Mouse (Mus musculus) limb, embryonic 14.5 days (tissue): Measurements from ENCODE around the gene Sorcs3. TPM values are rescaled to one million over a fixed set of nuclear protein-coding genes. Genes with fewer than 3 reads are reported as not detected.

Experiments used
- ATAC-seq: fragments of 200-750 bp; cut with Nextera tagmentation; 2 replicates; pipeline ENCODE4 v1.8.0; 2017; ENCODE audit warnings: low read depth, moderate number of reproducible peaks, moderate TSS enrichment; ENCODE audit not compliant: low FRiP score
- DNase-seq: peaks from one replicate; pipeline ENCODE4 v3.0.0-alpha.2; 2015; ENCODE audit warnings: low spot score
- H3K27ac ChIP-seq: fragments of 300-500 bp; sonication (generic); replicated peaks from 2 replicates; pipeline ENCODE4 v1.5.1; 2014; ENCODE audit warnings: low read depth, mild to moderate bottlenecking, low read length, moderate library complexity, mixed read lengths
- H3K27me3 ChIP-seq: fragments of 300-500 bp; sonication (generic); 2 replicates; pipeline ENCODE4 v1.6.1; 2014; ENCODE audit warnings: low read length, mixed read lengths; ENCODE audit not compliant: control insufficient read depth, insufficient read depth
- H3K36me3 ChIP-seq: fragments of 300-500 bp; sonication (generic); 2 replicates; pipeline ENCODE4 v1.6.1; 2014; ENCODE audit warnings: mild to moderate bottlenecking, low read length, moderate library complexity, mixed read lengths; ENCODE audit not compliant: control insufficient read depth, insufficient read depth
- H3K4me1 ChIP-seq: fragments of 300-500 bp; sonication (generic); 2 replicates; pipeline ENCODE4 v1.6.1; 2014; ENCODE audit warnings: antibody characterized with exemption, low read length, mixed read lengths; ENCODE audit not compliant: control insufficient read depth, insufficient read depth
- H3K4me2 ChIP-seq: fragments of 300-500 bp; sonication (generic); replicated peaks from 2 replicates; pipeline ENCODE4 v1.6.1; 2014; ENCODE audit warnings: low read depth, mild to moderate bottlenecking, low read length, moderate library complexity; ENCODE audit not compliant: severe bottlenecking
- H3K4me3 ChIP-seq: fragments of 300-500 bp; sonication (generic); replicated peaks from 2 replicates; pipeline ENCODE4 v1.5.1; 2014; ENCODE audit warnings: low read length
- H3K9ac ChIP-seq: fragments of 300-500 bp; sonication (generic); 2 replicates; pipeline ENCODE4 v1.6.1; 2014; ENCODE audit warnings: mild to moderate bottlenecking, low read depth, low read length, moderate library complexity; ENCODE audit not compliant: severe bottlenecking
- H3K9me3 ChIP-seq: fragments of 300-500 bp; sonication (generic); 2 replicates; pipeline ENCODE4 v1.6.1; 2016; ENCODE audit warnings: low read length; ENCODE audit not compliant: control insufficient read depth
- POLR2A ChIP-seq: fragments of 200-500 bp; IDR thresholded peaks from 2 replicates; pipeline ENCODE4 v1.8.0; 2012; ENCODE audit warnings: inconsistent platforms, mild to moderate bottlenecking, moderate library complexity, borderline replicate concordance; ENCODE audit not compliant: insufficient read depth, insufficient read length; ENCODE audit errors: extremely low read depth
- WGBS: fragments of 180-500 bp; shearing (Covaris S2); extraction: QIAGEN DNeasy Blood & Tissue Kit; methylation state at CpG from one replicate; pipeline ENCODE4 v1.1.7; 2014; 5-methylcytosine and 5-hydroxymethylcytosine counted together
- polyA plus RNA-seq, 2 experiments: library from polyadenylated mRNA; depleted of rRNA in 1 of 2; stranded (reverse) in 1 of 2; unstranded in 1 of 2; fragments of >200 nt; fragmentation: Nextera tagmentation in 1 of 2; extraction: Ambion mirVana in 1 of 2; gene quantifications; 2 replicates each; pipeline versions ENCODE4 v1.2.1 to v1.2.3; 2012 to 2014

Sorcs3 gene
- polyA plus RNA-seq, 2 experiments, result 3.0 to 3.1 TPM

GRCm38 (mm10) chr19:48283217-48283616, 77.4 kb downstream of the Sorcs3 start:
- no peak overlapping the region for H3K4me3 ChIP-seq
- WGBS, result 53% methylated on average over 4 of the region's 4 CpGs
- no peak overlapping the region for H3K9ac ChIP-seq
- no peaks in the 10 kb centered on the region for H3K36me3 ChIP-seq
- no peaks in the 10 kb centered on the region for H3K4me1 ChIP-seq
- no peak overlapping the region for H3K27ac ChIP-seq
- no peak overlapping the region for H3K4me2 ChIP-seq
- H3K9me3 ChIP-seq, result no peaks in the 10 kb centered on the region
- no peak for TF ChIP-seq POLR2A
- no peak for ATAC-seq
- DNase-seq, result no peak
- no peaks in the 10 kb centered on the region for H3K27me3 ChIP-seq

DNA sequence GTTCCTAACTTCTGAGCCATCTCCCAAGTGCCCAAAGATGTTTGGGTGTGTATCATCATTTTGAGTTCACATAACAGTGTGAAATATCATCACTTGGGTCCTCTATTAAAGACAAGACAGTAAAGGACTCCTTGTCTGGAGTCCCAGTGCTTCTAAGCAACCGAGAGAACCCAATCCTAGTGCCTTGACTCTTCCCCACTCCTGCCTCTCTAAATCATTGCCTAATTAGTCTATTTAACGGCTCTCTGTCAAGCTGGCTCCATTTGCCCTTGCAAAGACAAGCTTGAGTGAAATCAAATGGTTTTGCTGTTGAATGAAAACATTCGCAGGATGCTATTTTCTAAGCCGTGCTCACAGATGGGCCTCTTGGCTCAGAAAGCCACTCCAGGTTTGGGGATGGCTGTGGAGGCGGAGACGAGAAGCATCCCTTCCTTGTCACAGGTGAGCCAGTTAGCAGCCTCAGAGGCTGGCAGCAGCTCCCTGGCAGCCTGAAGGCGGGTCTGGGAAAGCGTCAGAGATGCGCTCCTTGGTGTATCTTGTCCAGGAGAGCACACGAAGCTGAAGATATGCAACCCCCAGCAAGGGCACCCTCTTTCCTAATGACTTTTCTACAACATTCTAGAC, 79.9 kb downstream of the Sorcs3 start:
- Histone ChIP-seq H3K9ac (no peak overlapping the region), H3K4me2 (no peak overlapping the region), H3K4me3 (no peak overlapping the region), H3K27ac (no peak overlapping the region), H3K4me1 (no peaks in the 10 kb centered on the region), H3K27me3 (no peaks in the 10 kb centered on the region), H3K9me3 (no peaks in the 10 kb centered on the region), H3K36me3 (no peaks in the 10 kb centered on the region)
- DNase-seq, result no peak
- ATAC-seq, result no peak
- TF ChIP-seq POLR2A, result no peak
- 61% methylated on average over 10 of the region's 10 CpGs for WGBS

GRCm38 (mm10) chr19:48294251-48294650, 88.4 kb downstream of the Sorcs3 start:
- DNase-seq (peak; percentile 54), ATAC-seq (no peak)
- 0 out of 2 replicates have a peak, but pooled peaks cover 4% of the 10 kb centered on the region for H3K4me1 ChIP-seq
- no peak overlapping the region for H3K9ac ChIP-seq
- H3K27me3 ChIP-seq, result no peaks in the 10 kb centered on the region
- no peaks in the 10 kb centered on the region for H3K36me3 ChIP-seq
- no peak overlapping the region for H3K27ac ChIP-seq
- H3K4me3 ChIP-seq, result no peak overlapping the region
- whole genome bisulfite sequencing, result 11% methylated on average over 2 of the region's 2 CpGs
- no peak overlapping the region for H3K4me2 ChIP-seq
- H3K9me3 ChIP-seq, result no peaks in the 10 kb centered on the region
- TF ChIP-seq POLR2A, result no peak

DNA sequence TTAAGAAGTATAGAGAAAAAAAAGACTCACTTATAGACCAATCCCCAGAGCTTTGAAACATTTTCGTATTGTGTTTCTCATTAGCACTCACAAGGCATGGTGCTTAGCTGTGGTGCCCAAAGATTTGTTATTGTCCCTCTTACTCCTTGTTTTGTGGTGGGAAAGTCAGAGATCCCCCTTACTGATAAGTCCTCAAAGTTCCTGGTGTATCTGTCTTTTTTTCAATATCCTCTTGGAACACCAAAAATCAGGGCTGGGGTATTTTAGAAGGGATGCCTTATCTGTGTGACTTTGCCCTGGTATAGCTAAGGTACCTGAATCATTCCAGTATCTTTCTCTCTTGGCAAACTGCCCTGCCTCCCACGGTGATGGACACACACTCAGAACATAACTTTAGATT, 92.6 kb downstream of the Sorcs3 start:
- TF ChIP-seq POLR2A, result no peak
- Histone ChIP-seq H3K9ac (no peak overlapping the region), H3K9me3 (no peaks in the 10 kb centered on the region), H3K4me2 (no peak overlapping the region), H3K27ac (no peak overlapping the region), H3K36me3 (no peaks in the 10 kb centered on the region), H3K27me3 (no peaks in the 10 kb centered on the region), H3K4me1 (0 out of 2 replicates have a peak, but pooled peaks cover 6% of the 10 kb centered on the region), H3K4me3 (no peak overlapping the region)
- 76% methylated on average over 2 of the region's 2 CpGs for WGBS
- ATAC-seq (no peak), DNase-seq (no peak)

DNA sequence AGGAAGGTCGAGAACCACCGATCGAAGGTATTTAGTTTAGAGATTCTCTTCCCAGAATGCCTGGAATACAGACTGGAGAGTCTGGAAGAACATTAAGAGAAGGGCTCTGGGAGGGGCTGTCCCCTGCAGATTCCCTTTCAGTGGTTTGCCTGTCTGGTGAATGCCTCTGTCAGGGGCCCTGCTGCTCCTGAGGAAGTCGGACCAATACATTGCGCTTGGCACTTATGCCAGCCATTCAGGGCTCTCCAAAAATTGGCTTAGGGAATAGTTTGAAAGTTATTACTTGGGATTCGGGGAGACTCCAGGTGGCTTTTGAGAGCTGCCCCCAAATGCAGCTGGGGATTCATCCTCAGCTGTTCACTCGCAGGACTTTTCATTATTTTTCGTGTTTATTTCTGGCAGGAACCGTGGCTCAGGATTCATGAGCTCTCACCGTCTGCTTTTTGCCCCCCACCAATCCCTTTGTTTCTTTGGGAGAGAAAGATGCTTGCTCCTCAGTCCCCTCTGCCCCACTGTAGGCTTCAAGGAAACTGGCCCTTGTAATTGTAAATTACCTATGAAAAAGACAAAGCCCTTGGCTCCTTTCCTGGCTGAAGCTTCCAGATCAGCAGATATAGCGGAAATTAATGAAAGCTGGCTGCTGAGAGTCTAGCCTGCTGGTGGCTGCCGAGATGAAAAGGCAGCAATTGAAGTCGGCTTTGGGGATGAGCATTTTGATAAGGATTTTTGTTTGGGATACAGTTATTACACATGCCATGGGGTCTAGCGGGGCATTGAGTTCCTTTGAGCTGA, 94.8 kb downstream of the Sorcs3 start:
- ATAC-seq (no peak), DNase-seq (no peak)
- WGBS, result 50% methylated on average over 14 of the region's 14 CpGs
- no peak for TF ChIP-seq POLR2A
- 0 out of 2 replicates have a peak, but pooled peaks cover 2% of the 10 kb centered on the region for H3K4me1 ChIP-seq
- H3K4me3 ChIP-seq, result no peak overlapping the region
- no peak overlapping the region for H3K27ac ChIP-seq
- no peak overlapping the region for H3K4me2 ChIP-seq
- no peaks in the 10 kb centered on the region for H3K27me3 ChIP-seq
- H3K9ac ChIP-seq, result no peak overlapping the region
- no peaks in the 10 kb centered on the region for H3K36me3 ChIP-seq
- H3K9me3 ChIP-seq, result no peaks in the 10 kb centered on the region
